In the genomic region with DNA sequence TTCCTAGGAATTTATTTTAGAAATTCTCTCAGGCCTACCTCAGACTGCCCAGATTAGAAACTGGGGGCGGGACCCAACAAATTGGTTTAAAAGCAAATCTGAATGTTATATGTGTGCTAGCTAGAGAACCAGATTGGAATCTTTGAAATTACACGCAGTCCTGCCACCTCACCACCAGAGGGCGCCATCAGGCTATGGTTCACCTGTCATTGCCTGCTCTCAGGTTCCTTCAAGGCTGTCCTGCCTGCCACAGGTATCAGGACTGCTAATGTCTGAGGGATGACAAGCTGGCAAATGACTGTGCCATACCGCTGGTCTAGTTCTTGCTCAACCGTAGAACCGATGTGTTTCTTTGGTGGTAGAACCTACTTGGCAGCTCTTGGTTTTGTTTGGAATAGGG, we compare ENCODE assay signal across 9 mouse cellular contexts. TPM values are rescaled to one million over a fixed set of nuclear protein-coding genes. Genes with fewer than 3 reads are reported as not detected.
DNase-seq lines count a peak whose midpoint lies in the region; ATAC-seq and TF ChIP-seq lines count a peak whose summit lies in the region.
"Had no signal": no experiment of that assay in that cellular context is flagged by ENCODE, and none has a peak within 500 bp of the region (broad histone marks: within the 10 kb centered on the region; RNA-seq: fewer than 3 reads in every experiment).

No protein-coding gene starts in this region.

- no peak overlapping the region for H3K4me2 ChIP-seq in neural tube, embryonic 15.5 days

- TF ChIP-seq CTCF in bone marrow macrophage, adult 2 months (IDR thresholded peaks at IDR 0.05; ENCODE audit: low read depth, low read length), result peak; percentile 99
- TF ChIP-seq CTCF in embryonic fibroblast, embryonic 13.5 days (IDR thresholded peaks at IDR 0.05; ENCODE audit: borderline replicate concordance, insufficient read depth, low read length), result peak; percentile 96
- peak; percentile 96 for TF ChIP-seq CTCF in lung, adult 2 months (IDR thresholded peaks at IDR 0.05; ENCODE audit: insufficient read depth, low read length)

- H3K36me3 ChIP-seq in neural tube, embryonic 15.5 days, result no peaks in the 10 kb centered on the region

- H3K27ac ChIP-seq in neural tube, embryonic 15.5 days (replicated peaks), result no peak overlapping the region
- H3K27ac ChIP-seq in bone marrow macrophage, adult 2 months (ENCODE audit: insufficient read depth, low read depth, low read length), result no peak overlapping the region
- no peak overlapping the region for H3K27ac ChIP-seq in embryonic fibroblast, embryonic 13.5 days (ENCODE audit: insufficient read depth, low read length)

- TF ChIP-seq POLR2A in bone marrow macrophage, adult 2 months (IDR thresholded peaks at IDR 0.05; ENCODE audit: borderline replicate concordance, low read depth, low read length), result no peak
- TF ChIP-seq POLR2A in embryonic fibroblast, embryonic 13.5 days (IDR thresholded peaks at IDR 0.05; ENCODE audit: low read depth, low read length), result no peak
- no peak for TF ChIP-seq POLR2A in lung, adult 2 months (IDR thresholded peaks at IDR 0.05; ENCODE audit: borderline replicate concordance, extremely low read depth, low read depth, low read length)

- no peaks in the 10 kb centered on the region for H3K27me3 ChIP-seq in neural tube, embryonic 15.5 days (replicated peaks)

- no peak overlapping the region for H3K4me3 ChIP-seq in neural tube, embryonic 15.5 days (replicated peaks)
- H3K4me3 ChIP-seq in bone marrow macrophage, adult 2 months (ENCODE audit: insufficient read depth, low read length), result no peak overlapping the region
- H3K4me3 ChIP-seq in embryonic fibroblast, embryonic 13.5 days (ENCODE audit: insufficient read depth, low read length), result no peak overlapping the region
- H3K4me3 ChIP-seq in lung, adult 2 months (replicated peaks; ENCODE audit: extremely low read depth, low read depth, low read length), result no peak overlapping the region

- H3K9me3 ChIP-seq in neural tube, embryonic 15.5 days (replicated peaks), result no peaks in the 10 kb centered on the region

- no peaks in the 10 kb centered on the region for H3K4me1 ChIP-seq in neural tube, embryonic 15.5 days
- no peaks in the 10 kb centered on the region for H3K4me1 ChIP-seq in bone marrow macrophage, adult 2 months (ENCODE audit: control insufficient read depth, insufficient read depth, low read length)
- H3K4me1 ChIP-seq in embryonic fibroblast, embryonic 13.5 days (ENCODE audit: control insufficient read depth, insufficient read depth, low read length), result no peaks in the 10 kb centered on the region
- H3K4me1 ChIP-seq in lung, adult 2 months (ENCODE audit: control insufficient read depth, insufficient read depth, low read length), result no peaks in the 10 kb centered on the region

- DNase-seq in neural tube, embryonic 10.5 days (ENCODE audit: extremely low spot score, low spot score), result peak; percentile 70
- DNase-seq in kidney, postnatal 36 days, result peak; percentile 39 to 86
- peak; percentile 74 for DNase-seq in lung, adult 2 months
- DNase-seq in right cerebral cortex, adult 18-20 months, result peak; percentile 68
- DNase-seq in urinary bladder, adult 2 months (ENCODE audit: low spot score), result peak; percentile 60

- 20% methylated on average over 6 of the region's 6 CpGs for WGBS in neural tube, embryonic 15.5 days
- 11% methylated on average over 6 of the region's 6 CpGs for WGBS in lung, adult 2 months

- ATAC-seq in neural tube, embryonic 15.5 days (ENCODE audit: low FRiP score), result no peak

- H3K9ac ChIP-seq in neural tube, embryonic 15.5 days (replicated peaks), result no peak overlapping the region

RNA-seq across cellular contexts. Expression of gene Nppc, which starts 20.1 kb away (rescaled TPM):
- polyA plus RNA-seq in neural tube, embryonic 15.5 days (2015; fragmentation: Nextera tagmentation; extraction: Ambion mirVana), result 15.4 and 28.0 TPM in 2 replicates
- polyA plus RNA-seq in bone marrow macrophage, adult 2 months (2012; ENCODE audit: insufficient read depth, insufficient read length, missing spikeins), result not detected in 2 replicates
- 0.51 TPM in 1 of 2 replicates, not detected in the other for polyA plus RNA-seq in embryonic fibroblast, embryonic 13.5 days (2011; ENCODE audit: insufficient read length, low read depth, missing spikeins)
- 0.11 and 0.19 TPM in 2 replicates for polyA plus RNA-seq in lung, adult 2 months (2012; rRNA removed)
- polyA plus RNA-seq in urinary bladder, adult 2 months (2012; rRNA removed), result 0.10 and 0.22 TPM in 2 replicates
- polyA plus RNA-seq: gonadal fat pad, adult 2 months had no signal

RNA-seq across cellular contexts. Expression of gene Dis3l2, which starts 53.3 kb away (rescaled TPM):
- polyA plus RNA-seq in neural tube, embryonic 15.5 days (2015; fragmentation: Nextera tagmentation; extraction: Ambion mirVana), result 32.9 and 34.2 TPM in 2 replicates
- polyA plus RNA-seq in bone marrow macrophage, adult 2 months (2012; ENCODE audit: insufficient read depth, insufficient read length, missing spikeins), result 13.2 and 13.8 TPM in 2 replicates
- polyA plus RNA-seq in embryonic fibroblast, embryonic 13.5 days (2011; ENCODE audit: insufficient read length, low read depth, missing spikeins), result 7.5 and 7.7 TPM in 2 replicates
- 11.5 and 13.8 TPM in 2 replicates for polyA plus RNA-seq in lung, adult 2 months (2012; rRNA removed)
- polyA plus RNA-seq in urinary bladder, adult 2 months (2012; rRNA removed), result 12.6 TPM in 2 replicates

Comparison
In these comparisons a context has a peak if more than half of its experiments do, and no peak if none do; other contexts are left out.
1. RNA of gene Nppc, which starts 20.1 kb away (polyA plus RNA-seq): 15.4 to 28.0 TPM in neural tube, embryonic 15.5 days; 0.51 TPM in embryonic fibroblast, embryonic 13.5 days, 0.11 to 0.19 TPM in lung, adult 2 months, 0.10 to 0.22 TPM in urinary bladder, adult 2 months and not detected in bone marrow macrophage, adult 2 months; every median in the first group is over 10 times any median in the second.
2. Peak in every context shown above with its lines, with median percentiles within 50 percentile points of each other: DNase-seq and CTCF ChIP-seq.